Mouse (Mus musculus) liver, adult 2 months (tissue): ENCODE data around the gene Gimap8. TPM values are rescaled to one million over a fixed set of nuclear protein-coding genes. Genes with fewer than 3 reads are reported as not detected.
A peak's percentile ranks its signal among the peaks of the same experiment; 100 is the strongest.

Experiments used
- DNase-seq: peaks from one replicate; pipeline ENCODE4 v3.0.0-alpha.2; 2011; ENCODE audit warnings: low read depth, low spot score; ENCODE audit errors: extremely low read depth
- H3K27ac ChIP-seq: fragments of 200-500 bp; replicated peaks from 2 replicates; pipeline ENCODE4 v1.5.1; 2012; ENCODE audit warnings: low read depth, mild to moderate bottlenecking, control low read depth, inconsistent platforms, low read length; ENCODE audit not compliant: insufficient read depth
- H3K27me3 ChIP-seq: fragments of 200-500 bp; 2 replicates; pipeline ENCODE4 v1.6.1; 2012; ENCODE audit warnings: mild to moderate bottlenecking, moderate library complexity, low read length, inconsistent platforms; ENCODE audit not compliant: control insufficient read depth, insufficient read depth
- H3K36me3 ChIP-seq: fragments of 200-500 bp; 2 replicates; pipeline ENCODE4 v1.6.1; 2012; ENCODE audit warnings: low read length, inconsistent platforms; ENCODE audit not compliant: control insufficient read depth, insufficient read depth
- H3K4me1 ChIP-seq: fragments of 200-500 bp; 2 replicates; pipeline ENCODE4 v1.6.1; 2011; ENCODE audit warnings: low read length; ENCODE audit not compliant: control insufficient read depth, insufficient read depth
- H3K4me3 ChIP-seq: fragments of 200-500 bp; 2 replicates; pipeline ENCODE4 v1.5.1; 2011; ENCODE audit warnings: low read depth, mild to moderate bottlenecking, control low read depth, low read length, moderate library complexity; ENCODE audit not compliant: insufficient read depth
- H3K79me2 ChIP-seq: fragments of 200-500 bp; 2 replicates; pipeline ENCODE4 v1.6.1; 2012; ENCODE audit warnings: inconsistent platforms, mild to moderate bottlenecking, low read length, moderate library complexity; ENCODE audit not compliant: control insufficient read depth, insufficient read depth
- H3K9ac ChIP-seq: fragments of 200-500 bp; 2 replicates; pipeline ENCODE4 v1.6.1; 2012; ENCODE audit warnings: low read depth, mild to moderate bottlenecking, control low read depth, inconsistent platforms, low read length
- CTCF ChIP-seq: fragments of 200-500 bp; IDR thresholded peaks from 2 replicates; pipeline ENCODE4 v1.5.1; 2011; ENCODE audit warnings: low read depth, low read length, control low read depth
- POLR2A ChIP-seq: fragments of 200-500 bp; IDR thresholded peaks from 2 replicates; pipeline ENCODE4 v1.6.1; 2011; ENCODE audit warnings: low read length, control low read depth; ENCODE audit not compliant: insufficient read depth; ENCODE audit errors: extremely low read depth
- WGBS: fragments of 180-500 bp; shearing (Covaris S2); methylation state at CpG from one replicate; pipeline ENCODE4 v1.1.7; 2018; 5-methylcytosine and 5-hydroxymethylcytosine counted together
- polyA plus RNA-seq: library from polyadenylated mRNA; depleted of rRNA; stranded (reverse); fragments of >200 nt; gene quantifications from 2 replicates; pipeline ENCODE4 v1.2.3, GENCODE M21; 2012
- total RNA-seq: library from RNA; depleted of rRNA; stranded (reverse); fragments of >200 nt; gene quantifications from 2 replicates; pipeline ENCODE4 v1.2.3, GENCODE M21; 2014

Gene Gimap8
- total and polyA plus RNA-seq, 2 experiments = 1.4 to 6.1 TPM

DNA sequence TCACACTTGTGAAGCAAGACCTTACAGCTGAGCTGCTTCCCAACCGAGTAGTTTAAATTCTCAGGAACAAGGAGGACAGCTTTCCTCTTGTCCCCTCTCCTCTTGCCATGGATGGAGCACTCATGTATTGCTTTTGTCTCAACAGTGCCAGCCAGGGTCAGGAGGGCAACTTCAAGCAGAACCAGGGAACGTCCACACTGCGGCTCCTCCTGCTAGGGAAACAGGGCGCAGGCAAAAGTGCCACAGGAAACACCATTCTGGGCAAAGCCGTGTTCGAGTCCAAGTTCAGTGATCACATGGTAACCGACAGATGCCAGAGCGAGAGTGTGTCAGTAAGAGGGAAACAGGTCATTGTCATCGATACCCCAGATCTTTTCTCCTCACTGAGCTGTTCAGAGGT, 3.0 kb downstream of the Gimap8 start:
- TF ChIP-seq CTCF (no peak), POLR2A (no peak)
- peak; percentile 29 for DNase-seq
- no peaks in the 10 kb centered on the region for H3K36me3 ChIP-seq
- 92% methylated on average over 9 of the region's 9 CpGs for WGBS
- H3K4me1 ChIP-seq = no peaks in the 10 kb centered on the region; the same call in 1 of the 2 replicates
- H3K79me2 ChIP-seq = no peaks in the 10 kb centered on the region; the same call in 1 of the 2 replicates
- H3K4me3 ChIP-seq = no peak overlapping the region
- H3K27me3 ChIP-seq = no peaks in the 10 kb centered on the region
- H3K27ac ChIP-seq = no peak overlapping the region
- H3K9ac ChIP-seq = no peak overlapping the region

DNA sequence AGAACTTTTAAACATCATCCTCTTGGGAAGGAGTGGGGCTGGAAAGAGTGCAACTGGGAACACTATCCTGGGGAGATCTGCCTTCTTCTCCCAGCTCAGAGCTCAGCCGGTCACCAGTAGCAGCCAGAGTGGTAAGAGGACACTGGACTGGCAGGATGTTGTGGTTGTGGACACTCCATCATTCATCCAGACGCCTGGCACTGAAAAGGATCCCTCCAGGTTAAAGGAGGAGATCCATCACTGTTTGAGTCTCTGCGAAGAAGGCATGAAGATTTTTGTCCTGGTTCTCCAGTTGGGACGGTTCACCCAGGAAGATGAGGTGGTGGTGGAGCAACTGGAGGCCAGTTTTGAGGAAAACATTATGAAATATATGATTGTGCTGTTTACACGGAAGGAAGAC, 11.7 kb downstream of the Gimap8 start:
- no peak for DNase-seq

DNA sequence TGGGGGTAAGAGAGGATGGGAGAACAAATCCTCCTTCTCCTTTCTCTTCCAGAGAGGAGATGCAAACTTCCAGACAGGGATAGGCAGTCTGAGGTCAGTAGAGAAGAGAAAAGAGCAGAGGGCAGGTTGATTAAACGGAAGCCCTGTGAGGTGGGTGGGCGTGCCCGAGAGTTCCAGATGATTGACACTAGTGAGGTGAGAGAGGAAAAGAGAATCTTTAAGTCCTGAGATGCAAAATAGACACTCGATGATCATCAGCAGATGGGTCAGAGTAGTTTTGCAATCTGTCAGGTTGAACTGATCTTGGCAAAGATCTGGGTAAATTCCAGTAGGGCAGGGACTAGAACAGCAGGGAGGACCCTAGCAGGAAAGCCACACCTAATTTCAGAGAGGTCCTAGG, 17.7 kb downstream of the Gimap8 start:
- Histone ChIP-seq H3K4me3 (no peak overlapping the region), H3K79me2 (no peaks in the 10 kb centered on the region), H3K36me3 (no peaks in the 10 kb centered on the region), H3K9ac (no peak overlapping the region), H3K4me1 (peaks cover 17% of the 10 kb centered on the region), H3K27me3 (no peaks in the 10 kb centered on the region), H3K27ac (no peak overlapping the region; the same call in 1 of the 2 replicates)
- WGBS = 39% methylated on average over 4 of the region's 4 CpGs
- DNase-seq = peak; percentile 79
- TF ChIP-seq CTCF = no peak
- TF ChIP-seq POLR2A = no peak

More for the DNA sequence above, 11.7 kb downstream of the Gimap8 start:
- H3K27me3 ChIP-seq = no peaks in the 10 kb centered on the region
- H3K4me3 ChIP-seq = no peak overlapping the region
- no peak overlapping the region for H3K27ac ChIP-seq
- TF ChIP-seq POLR2A (no peak), CTCF (no peak)
- H3K79me2 ChIP-seq = no peaks in the 10 kb centered on the region
- no peaks in the 10 kb centered on the region for H3K4me1 ChIP-seq
- no peak overlapping the region for H3K9ac ChIP-seq
- no peaks in the 10 kb centered on the region for H3K36me3 ChIP-seq
- WGBS = 85% methylated on average over 5 of the region's 5 CpGs

DNA sequence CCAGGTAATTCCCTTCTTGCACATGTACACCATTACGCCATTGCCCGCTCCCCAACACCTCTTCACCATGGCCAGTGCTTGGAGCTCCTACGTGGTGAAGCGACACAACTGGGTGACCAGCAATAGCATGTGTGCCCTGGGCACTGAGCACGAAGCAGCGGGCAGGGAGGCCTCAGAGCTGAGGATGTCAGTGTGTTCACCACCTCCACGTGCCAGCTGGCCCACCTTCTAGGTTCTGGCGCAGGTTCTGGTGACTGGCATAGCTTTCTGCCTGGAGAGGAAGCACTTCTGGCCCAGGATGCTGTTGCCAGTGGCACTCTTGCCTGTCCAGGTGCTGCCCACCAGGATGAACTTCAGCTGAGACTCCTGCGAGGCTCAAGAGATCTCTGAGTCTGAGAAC, 18.4 kb downstream of the Gimap8 start:
- no peaks in the 10 kb centered on the region for H3K79me2 ChIP-seq
- no peaks in the 10 kb centered on the region for H3K36me3 ChIP-seq
- TF ChIP-seq POLR2A (no peak), CTCF (no peak)
- peak; percentile 66 for DNase-seq
- peak overlapping the region; percentile 51; the same call in 1 of the 2 replicates for H3K27ac ChIP-seq
- H3K4me1 ChIP-seq = peaks cover 17% of the 10 kb centered on the region
- no peak overlapping the region for H3K4me3 ChIP-seq
- no peak overlapping the region for H3K9ac ChIP-seq
- WGBS = 73% methylated on average over 9 of the region's 9 CpGs
- no peaks in the 10 kb centered on the region for H3K27me3 ChIP-seq

DNA sequence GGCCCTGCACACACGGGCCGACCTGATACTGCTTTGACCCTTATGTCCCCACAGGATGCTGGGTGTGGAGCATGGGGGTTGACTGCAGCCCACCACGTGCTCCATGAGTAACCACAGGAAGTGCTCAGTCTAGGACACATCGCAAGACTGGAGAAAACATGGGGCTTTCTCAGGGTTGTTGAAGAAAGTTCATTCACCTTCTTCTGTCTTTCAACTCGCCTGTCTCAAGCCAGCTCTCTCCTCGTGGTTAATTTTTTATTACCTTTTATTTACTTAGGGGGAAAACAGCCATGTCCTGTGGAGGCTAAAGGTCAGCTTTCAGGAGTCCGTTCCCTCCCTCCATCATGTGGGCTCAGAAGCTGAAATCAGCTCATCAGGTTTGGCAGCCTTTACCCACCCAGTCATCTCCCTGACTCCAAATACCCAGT, 19.1 kb downstream of the Gimap8 start:
- no peaks in the 10 kb centered on the region for H3K27me3 ChIP-seq
- TF ChIP-seq CTCF = no peak
- TF ChIP-seq POLR2A = no peak
- H3K4me3 ChIP-seq = no peak overlapping the region
- H3K27ac ChIP-seq = peak overlapping the region; percentile 80
- H3K79me2 ChIP-seq = no peaks in the 10 kb centered on the region
- peak; percentile 97 for DNase-seq
- peaks cover 17% of the 10 kb centered on the region for H3K4me1 ChIP-seq
- H3K36me3 ChIP-seq = no peaks in the 10 kb centered on the region
- no peak overlapping the region for H3K9ac ChIP-seq
- WGBS = 6% methylated on average over 7 of the region's 7 CpGs

DNA sequence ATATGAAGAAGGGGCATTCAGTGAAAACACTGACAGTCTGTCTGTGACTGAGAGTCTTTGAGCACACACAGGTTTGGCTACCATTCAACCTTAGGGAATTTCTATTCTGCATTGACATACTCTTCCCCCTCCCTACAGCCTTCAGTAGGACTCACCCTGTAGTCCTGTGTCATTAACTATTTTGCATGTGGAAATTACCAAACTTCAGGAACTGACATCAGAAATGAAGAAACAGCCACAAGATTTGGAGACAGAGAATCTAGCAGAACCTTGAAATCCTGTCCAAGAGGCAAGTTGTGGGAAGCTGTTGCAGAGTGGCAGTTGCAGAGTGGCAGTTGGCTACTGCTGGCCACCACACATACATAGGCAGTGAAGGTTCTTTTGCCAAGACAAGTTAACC, 21.0 kb downstream of the Gimap8 start:
- TF ChIP-seq POLR2A (no peak), CTCF (no peak)
- Histone ChIP-seq H3K4me1 (peaks cover 17% of the 10 kb centered on the region), H3K9ac (no peak overlapping the region), H3K36me3 (no peaks in the 10 kb centered on the region), H3K27ac (no peak overlapping the region), H3K4me3 (no peak overlapping the region), H3K27me3 (no peaks in the 10 kb centered on the region), H3K79me2 (no peaks in the 10 kb centered on the region)
- DNase-seq = no peak
